Mouse (Mus musculus): ENCODE measurements around the gene Gm17019.
"Not testable (repeated sequence)": the region's sequence is repeated elsewhere in the genome, so short reads cannot be mapped to it uniquely, and the experiment has no call there.

Gene Gm17019

DNA sequence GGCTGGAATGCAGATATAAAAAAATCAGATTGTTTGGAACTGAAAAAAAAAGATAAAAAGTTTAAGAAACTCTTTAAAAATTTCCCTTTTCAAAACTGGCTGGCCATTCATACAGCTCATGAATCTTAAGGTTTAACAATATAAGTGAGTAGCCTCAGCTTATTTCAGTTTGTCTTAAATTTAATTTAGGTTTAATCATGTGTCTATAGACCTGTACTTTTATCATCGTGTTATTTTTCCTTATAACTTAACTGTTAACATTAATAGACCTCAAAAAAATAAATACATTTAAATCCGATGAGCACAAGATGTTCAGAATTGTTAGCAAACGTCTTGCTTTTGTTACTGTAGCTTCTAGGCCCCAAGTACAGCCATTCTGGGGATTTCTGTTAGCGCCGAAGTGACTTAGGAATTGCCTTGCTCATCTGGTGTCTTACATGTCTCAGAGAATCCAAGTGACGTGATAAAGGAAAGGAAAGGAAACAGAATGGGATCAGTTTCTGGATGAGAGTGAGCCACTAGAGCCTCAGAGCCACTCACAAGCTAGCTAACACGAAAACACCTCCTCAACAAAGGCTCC, 36.0 kb downstream of the Gm17019 start:
- not testable (repeated sequence) for DNase-seq (ENCODE audit: low read depth, low spot score)

DNA sequence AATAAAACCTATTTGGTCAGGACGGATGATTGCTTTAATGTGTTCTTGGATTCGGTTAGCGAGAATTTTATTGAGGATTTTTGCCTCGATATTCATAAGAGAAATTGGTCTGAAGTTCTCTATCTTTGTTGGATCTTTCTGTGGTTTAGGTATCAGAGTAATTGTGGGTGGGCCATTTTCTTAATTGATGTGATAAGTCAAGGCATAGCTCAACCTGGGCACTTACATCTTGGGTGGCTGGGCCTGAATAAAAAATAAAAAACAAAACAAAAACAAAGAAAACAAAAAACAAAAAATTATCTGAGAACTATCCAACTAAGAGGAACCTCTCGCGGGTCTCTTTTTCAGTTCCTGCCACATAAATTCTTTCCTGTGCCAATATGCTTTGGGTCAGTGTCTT, 38.7 kb downstream of the Gm17019 start:
- not testable (repeated sequence) for DNase-seq (ENCODE audit: low read depth, low spot score)

DNA sequence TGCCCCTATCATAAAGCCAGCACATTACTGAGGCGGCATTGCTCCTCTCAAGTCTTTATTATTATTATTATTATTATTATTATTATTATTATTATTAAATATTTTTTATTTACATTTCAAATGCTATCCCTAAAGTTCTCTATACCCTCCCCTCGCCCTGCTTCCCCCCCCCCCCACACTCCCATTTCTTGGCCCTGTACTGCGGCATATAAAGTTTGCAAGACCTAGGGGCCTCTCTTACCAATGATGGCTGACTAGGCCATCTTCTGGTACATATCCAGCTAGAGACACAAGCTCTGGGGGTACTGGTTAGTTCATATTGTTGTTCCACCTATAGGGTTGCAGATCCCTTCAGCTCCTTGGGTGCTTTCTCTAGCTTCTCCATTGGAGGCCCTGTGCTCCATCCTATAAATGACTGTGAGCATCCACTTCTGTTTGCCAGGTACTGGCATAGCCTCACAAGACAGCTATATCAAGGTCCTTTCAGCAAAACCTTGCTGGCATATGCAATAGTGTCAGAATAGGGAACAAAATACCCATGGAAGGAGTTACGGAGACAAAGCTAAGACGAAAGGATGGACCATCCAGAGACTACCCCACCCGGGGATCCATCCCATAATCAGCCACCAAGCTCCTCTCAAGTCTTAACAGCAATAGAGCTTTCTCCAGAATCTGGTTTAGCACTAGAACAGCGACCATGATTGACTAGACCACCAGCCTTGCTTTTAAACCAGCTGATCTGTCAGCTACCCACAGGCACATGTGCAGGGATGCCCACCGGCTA, 42.2 kb downstream of the Gm17019 start:
- DNase-seq (ENCODE audit: low read depth, low spot score) = not testable (repeated sequence)

DNA sequence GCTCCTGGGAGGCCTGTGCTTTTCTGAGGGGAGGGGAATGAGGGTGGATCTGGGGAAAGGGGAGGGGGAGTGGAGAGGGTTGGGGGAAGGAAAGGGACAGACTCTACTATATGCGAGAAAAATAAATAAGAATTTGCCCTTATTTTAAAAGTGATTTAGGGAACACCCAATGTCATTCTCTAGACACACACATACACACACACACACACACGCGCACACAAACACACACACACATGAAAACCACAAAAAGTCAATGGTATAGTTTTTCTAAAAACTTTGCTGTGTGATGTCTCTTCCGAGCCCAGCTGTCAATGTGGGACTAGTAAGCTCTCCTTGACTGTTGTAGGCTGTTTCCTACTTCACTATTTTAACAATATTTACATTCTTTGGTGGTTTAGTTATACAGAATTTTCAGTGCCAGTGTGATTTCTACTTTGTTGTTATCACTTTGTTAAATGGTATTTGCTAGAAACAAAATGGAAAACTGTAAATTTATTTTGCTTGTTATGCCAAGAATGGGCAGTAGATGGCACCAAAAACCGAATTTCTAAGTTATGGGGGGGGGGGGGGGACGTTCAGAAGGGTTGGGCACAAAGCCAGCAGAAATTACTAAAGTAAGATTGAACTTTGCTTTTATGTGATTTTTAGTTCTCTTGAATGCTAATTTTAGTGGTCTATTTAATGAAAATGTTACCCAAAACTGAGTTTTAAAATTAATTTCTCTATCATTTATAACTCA, 46.0 kb downstream of the Gm17019 start:
- not testable (repeated sequence) for DNase-seq (ENCODE audit: low read depth, low spot score)
